Mouse (Mus musculus): ENCODE data around the gene Tes. TPM values are rescaled to one million over a fixed set of nuclear protein-coding genes. Genes with fewer than 3 reads are reported as not detected.
"Not testable (repeated sequence)": the region's sequence is repeated elsewhere in the genome, so short reads cannot be mapped to it uniquely, and the experiment has no call there.

The Tes gene
- 1 to 10 TPM; 2.4 to 2.9 TPM for total RNA-seq (2021)

DNA sequence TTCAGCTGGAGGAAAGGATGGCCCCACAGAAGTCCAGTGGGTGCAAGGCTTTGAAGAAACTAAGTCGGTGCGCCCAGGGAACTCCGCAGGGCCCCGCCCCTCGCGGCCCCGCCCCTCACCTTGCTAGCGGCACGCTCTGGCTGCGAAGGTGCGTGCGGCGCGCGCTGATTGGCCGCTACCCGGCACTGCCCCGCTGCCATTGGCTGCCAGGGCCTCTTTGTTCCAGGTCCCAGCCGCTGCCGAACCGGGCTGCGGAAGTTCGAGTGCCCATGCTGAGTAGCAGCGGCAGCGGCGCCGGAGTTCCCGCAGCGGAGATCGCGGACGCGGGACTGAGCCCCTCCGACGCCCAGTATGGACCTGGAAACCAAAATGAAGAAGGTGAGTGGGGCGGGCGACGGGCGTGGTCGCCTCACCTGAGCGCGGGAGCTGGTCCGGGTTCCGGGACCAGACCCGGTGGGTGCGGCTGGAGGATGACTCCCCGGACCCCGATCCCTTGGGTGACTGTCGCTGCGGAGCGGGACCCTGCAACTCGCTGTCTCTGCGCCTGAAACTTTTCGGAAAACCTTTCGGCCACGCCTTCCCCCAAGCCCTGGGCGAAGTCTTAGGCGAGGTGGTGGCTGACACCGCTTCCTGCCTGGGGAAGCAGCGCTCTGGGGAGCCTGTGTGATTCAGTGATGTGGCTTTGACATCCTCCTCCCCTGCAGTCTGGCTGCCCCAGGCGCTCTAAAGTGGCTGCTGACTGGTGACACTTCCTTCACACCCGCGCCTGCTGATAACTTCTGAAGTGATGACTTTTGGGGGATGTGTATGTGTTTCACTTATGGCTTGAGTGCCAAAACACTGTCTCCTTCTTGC lies at the start of gene Tes:
TSS of gene Tes (plus strand) at position 214 of the 855 bp plus-strand sequence.
- DNase-seq (ENCODE audit: extremely low spot score in 1 of 2, low spot score in 1 of 2) = peak; percentile 29 to 31

DNA sequence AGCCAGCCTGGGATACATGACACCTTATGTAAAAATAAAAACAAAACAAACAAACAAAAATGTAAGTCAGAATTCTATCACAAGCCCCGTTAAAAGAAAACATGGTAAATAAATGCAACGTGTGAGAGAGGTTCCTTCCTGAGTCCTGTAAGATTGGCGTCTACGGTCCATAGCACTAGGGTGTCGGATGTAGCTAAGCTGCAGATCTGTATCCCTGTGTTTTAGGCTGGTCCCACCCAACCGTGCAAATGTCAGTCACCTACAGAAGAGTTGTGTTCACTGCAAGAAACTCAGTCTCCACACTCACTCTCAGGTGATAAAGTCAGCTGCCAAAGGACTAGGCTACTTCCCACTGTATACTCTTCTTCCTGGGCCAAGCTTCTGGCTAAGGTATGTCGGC lies 39.1 kb upstream of the Tes start:
- DNase-seq (ENCODE audit: extremely low spot score in 1 of 2, low spot score in 1 of 2) = no peak

DNA sequence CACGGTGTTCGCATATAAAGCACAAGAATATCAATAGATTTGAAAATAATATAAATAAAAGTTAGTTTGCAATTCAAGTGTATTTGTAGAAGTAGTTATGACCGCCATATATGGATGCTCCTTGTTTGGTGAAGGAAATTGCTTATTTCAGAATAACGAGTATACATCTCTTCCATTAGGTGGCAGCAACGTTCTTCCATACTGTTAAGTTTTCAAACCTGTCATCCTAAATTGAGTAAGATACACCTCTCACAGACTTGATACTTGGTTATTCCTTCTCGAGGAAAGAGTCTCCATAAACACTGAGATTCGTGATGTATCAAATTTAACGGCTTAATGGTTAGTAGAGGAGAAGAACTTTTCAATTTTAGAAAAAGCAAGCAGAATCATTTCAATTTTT lies 37.4 kb upstream of the Tes start:
- no peak for DNase-seq (ENCODE audit: extremely low spot score in 1 of 2, low spot score in 1 of 2)

DNA sequence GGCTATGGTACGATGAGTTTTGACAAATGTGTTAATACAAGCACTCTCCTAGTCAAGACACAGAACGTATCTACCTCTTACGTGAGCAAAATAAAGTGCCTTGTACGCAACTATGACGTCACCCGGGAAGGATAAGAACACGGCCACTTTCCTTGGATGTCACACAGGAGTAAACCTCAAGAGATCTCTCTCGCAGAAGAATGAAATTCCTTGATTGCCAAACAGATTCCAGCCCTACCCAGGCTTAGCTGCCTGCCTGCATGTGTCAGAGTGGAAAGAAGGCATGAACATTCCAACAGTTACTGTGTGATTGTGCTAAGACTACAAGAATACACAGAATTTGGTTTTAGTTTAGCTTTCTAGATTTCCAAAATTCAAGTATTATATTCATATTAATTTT lies 36.1 kb upstream of the Tes start:
- DNase-seq (ENCODE audit: extremely low spot score in 1 of 2, low spot score in 1 of 2) = no peak

DNA sequence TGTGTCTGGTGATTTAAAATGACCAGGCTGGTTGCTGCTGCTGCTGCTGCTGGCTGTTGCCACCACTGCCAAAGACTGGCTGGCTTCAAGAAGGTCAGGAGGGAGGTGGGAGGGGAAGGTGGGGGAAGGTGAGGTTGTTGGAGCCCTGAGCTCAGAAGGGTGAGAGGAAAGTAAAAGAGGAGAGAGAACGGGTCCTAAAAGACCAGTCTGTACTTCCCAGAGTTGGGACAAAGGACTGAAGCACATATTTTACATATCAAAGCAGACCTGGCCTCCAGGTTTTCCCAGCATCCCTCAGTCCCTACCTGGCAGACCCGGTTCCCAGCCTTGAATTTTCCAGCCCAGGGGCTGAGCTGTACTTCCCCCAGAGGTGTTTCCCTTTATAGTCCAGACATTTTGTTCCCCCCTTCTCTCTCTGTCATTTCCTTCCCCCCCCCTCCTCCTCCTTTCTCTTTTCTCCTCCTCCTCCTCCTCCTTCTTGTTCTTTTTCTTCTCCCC lies 32.7 kb upstream of the Tes start:
- DNase-seq (ENCODE audit: extremely low spot score in 1 of 2, low spot score in 1 of 2) = no peak

DNA sequence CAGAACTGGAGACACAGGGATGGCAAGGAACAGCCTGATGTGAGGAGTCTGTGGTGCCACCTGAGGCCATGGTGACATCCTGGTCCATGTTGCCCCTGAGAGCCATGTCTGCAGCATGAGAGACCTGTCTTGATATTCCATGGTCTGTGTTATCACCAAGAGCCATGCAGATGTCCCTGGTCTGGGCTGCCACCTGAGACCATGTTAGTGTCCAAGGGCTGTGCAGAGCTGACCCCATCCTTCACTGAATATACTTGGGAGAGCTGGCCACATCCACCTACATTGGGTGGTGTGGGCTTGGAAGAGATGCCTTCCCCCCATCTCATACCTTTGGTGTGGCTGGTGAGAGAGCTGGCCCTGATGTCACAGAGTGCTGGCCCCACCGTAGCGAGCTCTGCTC lies 30.9 kb upstream of the Tes start:
- DNase-seq (ENCODE audit: extremely low spot score in 1 of 2, low spot score in 1 of 2) = no peak

DNA sequence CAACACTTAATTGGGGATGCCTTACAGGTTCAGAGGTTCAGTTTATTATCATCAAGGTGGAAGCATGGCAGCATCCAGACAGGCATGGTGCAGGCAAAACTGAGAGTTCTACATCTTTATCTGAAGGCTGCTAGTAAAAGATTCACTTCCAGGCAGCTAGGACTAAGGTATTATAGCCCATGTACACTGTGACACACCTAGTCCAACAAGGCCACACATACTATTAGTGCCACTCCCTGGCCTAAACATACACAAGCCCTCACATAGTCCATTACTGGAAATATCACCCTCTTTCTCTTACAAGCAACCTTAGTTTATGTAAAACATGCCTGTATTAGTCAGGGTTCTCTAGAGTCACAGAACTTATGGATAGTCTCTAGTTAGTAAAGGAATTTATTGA lies 29.7 kb upstream of the Tes start:
- DNase-seq (ENCODE audit: extremely low spot score in 1 of 2, low spot score in 1 of 2) = no peak

DNA sequence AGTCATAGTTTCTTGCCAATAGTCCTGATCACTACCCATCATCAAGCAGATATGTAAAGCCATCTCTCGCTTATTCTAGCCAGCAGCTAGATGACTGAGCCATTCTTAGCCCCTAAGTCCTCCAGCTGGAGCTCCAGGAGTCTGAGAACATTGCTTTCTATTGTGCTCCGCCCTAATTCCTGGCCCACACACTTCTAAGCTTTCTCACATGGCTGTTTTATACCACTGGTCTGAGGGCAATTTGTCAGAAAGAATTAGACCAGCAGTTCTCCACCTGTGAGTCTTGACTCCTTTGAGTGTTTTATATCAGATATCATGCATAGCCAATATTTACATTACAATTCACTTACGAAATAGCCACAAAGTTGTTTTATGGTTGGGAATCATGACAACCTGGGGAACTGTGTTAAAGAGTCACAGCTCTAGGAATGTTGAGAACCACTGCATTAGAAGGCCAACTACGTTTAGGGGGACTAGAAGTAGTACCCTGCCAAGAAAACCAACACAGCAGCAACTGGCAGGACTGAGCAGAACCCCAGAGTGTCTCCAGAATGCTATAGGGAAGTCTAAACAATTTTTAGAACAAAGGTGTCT lies 13.4 kb upstream of the Tes start:
- no peak for DNase-seq (ENCODE audit: extremely low spot score in 1 of 2, low spot score in 1 of 2)

DNA sequence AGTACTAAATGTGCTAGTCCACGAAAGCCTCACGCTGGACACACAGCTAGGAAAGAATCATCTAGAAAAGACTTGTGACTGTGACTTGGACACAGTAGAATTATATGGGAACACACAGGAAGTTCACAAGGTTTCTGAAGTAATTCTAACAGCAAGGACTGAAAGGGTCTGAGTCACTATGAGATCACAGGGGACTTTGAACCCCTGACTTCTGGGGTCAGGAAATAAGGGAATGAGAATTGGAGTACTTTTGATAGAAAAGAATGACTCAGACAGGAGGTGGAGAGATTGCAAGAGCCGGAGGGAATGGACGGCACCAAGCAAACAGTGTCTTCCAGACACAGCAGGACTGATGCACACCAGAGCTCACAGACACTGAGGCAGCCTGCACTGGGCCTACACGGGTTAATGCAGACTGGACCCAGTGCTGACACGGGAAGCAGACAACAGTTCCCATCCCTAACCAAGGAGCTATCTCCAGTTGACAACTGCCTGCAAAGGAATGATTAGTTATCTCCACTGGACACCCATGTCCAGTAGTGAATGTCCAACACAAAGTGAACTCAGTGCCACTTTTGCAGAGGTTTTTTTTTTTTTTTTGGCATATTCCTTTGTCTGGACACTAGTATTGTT lies 11.8 kb upstream of the Tes start:
- no peak for DNase-seq (ENCODE audit: extremely low spot score in 1 of 2, low spot score in 1 of 2)

DNA sequence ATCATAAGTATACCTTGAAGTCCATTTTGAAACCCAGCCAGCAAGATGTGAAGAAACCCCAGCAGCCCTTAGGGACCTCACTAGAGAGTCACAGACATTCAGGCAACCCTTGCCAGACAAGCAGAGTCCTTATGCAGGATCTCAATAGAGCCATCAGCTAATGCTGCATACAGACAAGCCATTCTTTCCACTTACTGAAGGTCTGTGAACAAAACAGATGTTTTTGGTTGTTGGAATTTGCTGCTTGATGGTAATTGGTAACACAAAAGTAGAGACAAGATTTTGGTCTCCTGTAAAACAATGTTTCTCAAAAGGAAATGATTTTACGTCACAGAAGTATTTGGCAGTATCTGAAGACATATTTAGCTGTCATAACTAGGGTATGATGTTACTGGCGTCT lies 10.2 kb upstream of the Tes start:
- DNase-seq (ENCODE audit: extremely low spot score in 1 of 2, low spot score in 1 of 2) = no peak

DNA sequence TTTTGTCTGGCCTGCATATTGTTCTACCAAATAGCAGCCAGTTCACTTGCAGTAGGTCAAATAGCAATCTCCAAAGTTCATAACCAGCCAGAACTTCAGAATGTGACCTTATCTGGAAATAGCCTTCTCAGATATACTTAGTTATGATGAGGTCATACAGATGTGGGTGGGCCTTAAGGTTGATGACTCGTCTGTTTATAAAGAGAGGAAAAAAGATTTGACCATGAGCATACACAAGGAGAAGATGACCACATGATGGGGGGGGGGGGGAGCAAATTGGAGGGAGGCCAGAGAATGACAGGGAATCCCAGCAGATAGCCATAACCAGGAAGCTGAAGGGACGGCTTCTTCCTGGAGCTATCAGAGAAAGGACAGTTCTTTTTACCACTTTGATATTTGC lies 9.3 kb upstream of the Tes start:
- DNase-seq (ENCODE audit: extremely low spot score in 1 of 2, low spot score in 1 of 2) = no peak

DNA sequence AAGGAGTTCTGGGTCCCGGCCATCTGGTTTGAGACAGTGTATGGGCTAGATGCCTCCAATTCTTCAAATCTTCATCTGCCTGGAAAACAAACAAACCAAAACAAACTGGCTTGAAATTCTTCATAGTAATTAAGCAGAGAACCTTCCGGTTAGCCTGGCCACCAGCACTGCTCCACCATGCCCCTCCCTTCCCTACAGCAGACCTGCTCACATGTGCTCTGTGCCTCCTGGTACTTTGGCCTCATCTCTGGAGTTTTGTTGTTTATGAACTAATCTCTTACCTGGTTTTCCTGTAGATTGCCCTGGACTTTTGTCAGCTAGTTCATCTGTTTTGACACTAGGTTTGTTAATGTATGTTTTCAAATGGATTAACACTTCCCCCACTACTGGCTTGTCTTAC lies 5.4 kb upstream of the Tes start:
- no peak for DNase-seq (ENCODE audit: extremely low spot score in 1 of 2, low spot score in 1 of 2)

DNA sequence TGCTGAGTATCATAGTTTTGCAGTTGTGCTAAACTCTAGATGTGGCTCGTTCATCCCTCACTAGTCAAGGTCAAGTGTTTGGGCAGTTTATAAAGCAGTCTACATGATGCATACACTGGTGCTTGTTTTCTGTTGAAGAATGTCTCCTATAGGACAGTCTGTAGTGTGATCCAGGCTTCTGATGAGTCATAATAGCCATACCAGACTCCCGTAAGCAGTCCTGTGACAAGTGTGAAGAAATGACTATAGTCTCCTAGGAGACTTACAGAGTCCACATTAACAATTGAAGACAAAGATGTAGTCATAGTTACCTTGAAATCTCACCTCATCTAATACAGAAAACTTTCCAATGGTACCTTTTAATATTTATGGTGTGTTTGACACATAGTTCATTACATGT lies 4.8 kb upstream of the Tes start:
- DNase-seq (ENCODE audit: extremely low spot score in 1 of 2, low spot score in 1 of 2) = no peak

DNA sequence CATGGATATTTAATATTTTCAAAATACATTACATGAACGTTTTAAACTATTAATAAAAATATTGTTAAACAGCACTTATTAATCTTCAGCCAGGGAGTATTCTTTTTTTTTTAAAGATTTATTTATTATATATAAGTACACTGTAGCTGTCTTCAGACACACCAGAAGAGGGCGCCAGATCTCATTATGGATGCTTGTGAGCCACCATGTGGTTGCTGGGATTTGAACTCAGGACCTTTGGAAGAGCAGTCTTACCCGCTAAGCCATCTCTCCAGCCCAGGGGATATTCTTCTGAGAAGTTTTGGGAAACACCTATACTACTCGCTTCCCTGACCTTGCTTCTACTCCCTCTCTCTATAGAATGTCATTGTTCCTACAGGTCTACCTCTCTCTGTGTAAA lies 3.1 kb upstream of the Tes start:
- DNase-seq (ENCODE audit: extremely low spot score in 1 of 2, low spot score in 1 of 2) = not testable (repeated sequence)

DNA sequence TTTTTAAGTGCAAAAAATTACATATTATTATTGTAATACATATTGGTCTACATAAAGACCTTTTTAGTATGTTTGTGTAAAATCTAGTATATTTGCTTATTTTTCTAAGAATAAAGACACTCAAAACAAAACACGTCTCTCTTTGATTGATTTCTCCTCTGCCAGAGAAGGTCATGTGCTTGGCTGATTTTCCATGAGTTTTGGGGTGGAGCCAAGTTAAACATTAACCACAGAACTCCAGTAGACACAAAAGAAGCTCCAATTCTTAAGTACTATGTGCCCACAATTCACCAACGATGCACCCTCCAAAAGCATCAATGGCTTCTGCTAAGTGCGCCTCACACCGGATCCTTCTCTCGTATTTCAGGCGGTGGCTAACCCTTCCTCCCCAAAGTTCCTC lies 2.6 kb upstream of the Tes start:
- no peak for DNase-seq (ENCODE audit: extremely low spot score in 1 of 2, low spot score in 1 of 2)

DNA sequence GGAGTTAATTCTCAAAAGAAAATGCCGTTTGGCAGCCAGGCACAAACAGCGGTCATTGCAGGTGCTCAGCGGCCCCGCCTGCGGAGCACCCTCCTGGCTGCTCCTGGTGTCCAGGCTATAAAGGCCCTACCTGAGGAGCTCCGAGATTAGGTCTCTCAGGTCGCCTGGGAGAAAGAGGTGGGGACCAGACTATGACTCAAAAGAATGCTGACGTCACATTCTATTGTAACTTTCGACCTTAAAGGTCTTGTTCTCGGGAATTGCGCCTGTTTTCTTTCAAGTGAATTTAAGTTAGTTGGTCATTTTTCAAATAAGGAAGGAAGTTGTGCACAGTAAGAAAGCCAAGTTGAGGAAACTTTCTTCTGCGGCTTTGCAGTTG lies 831 bp downstream of the Tes start:
- no peak for DNase-seq (ENCODE audit: extremely low spot score in 1 of 2, low spot score in 1 of 2)

DNA sequence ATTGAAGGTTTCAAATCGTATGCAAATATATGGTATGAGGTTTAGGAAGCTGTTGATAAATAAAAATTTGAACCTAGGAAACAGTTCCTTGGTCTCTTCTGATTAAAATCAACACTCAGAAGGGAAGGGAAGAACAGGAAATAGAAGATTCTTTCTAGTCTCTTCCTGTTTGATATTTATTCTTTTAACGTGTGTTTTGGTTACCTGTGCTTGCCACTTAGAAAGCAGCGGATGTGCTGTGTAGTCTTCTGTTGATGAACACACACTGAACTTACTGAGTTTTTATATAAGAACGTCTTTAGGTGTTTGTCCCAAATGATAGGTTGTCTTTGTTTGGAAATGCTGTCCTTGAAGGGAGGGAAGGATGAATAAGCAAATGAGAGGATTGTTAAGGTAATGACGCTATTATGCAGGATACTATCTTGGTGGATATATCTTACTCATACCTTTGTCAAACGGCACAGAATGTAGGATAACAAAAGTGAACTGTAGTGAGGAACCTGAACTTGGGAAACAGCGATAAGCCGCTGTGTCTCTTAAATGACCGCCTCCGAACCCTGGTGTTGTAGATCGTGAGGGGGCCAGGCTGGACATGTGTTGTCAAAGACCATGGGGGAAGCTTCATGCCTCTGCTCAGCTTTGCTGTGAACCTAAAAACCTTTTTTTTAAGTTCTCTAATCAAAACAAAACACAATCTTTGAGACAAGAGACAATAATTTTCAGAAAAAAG lies 1.4 kb downstream of the Tes start:
- DNase-seq (ENCODE audit: extremely low spot score in 1 of 2, low spot score in 1 of 2) = no peak

DNA sequence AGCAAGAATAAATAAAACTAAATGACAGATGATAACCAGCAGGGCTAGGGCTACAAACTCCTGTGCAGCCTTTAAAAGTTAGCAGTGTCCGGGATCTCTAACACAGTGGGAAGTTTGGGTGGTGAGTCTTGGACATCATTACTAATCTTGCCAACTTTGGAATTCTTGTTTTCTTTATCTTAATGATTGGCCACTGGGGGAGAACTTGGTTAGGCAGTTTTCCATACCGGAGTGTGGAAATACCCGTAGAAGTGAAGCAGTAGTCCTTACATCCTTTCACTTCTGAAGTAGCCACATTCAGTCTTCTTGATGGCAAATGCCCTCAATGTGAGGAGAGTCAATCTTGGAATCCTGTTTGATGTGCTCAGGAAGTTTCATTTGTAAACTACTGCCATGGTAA lies 7.0 kb downstream of the Tes start:
- DNase-seq (ENCODE audit: extremely low spot score in 1 of 2, low spot score in 1 of 2) = no peak

DNA sequence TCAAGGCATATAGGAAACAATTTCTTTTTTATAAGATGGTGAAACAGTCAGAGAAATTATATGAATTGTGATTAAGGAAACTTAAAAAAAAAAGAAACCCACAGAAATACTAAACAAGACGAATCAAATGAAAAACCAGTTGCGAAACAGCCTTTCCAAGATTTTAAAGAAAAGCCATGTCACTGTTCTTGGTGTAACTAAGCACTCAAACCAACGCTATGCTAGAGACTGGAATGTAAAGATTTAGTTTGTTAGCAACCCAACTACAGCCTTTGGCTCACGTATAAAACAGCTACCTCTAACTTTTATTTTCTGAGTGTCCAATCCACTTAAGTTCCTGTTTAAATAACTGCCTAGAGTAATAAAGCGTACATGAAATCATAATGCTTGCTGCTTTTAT lies 7.4 kb downstream of the Tes start:
- DNase-seq (ENCODE audit: extremely low spot score in 1 of 2, low spot score in 1 of 2) = no peak

DNA sequence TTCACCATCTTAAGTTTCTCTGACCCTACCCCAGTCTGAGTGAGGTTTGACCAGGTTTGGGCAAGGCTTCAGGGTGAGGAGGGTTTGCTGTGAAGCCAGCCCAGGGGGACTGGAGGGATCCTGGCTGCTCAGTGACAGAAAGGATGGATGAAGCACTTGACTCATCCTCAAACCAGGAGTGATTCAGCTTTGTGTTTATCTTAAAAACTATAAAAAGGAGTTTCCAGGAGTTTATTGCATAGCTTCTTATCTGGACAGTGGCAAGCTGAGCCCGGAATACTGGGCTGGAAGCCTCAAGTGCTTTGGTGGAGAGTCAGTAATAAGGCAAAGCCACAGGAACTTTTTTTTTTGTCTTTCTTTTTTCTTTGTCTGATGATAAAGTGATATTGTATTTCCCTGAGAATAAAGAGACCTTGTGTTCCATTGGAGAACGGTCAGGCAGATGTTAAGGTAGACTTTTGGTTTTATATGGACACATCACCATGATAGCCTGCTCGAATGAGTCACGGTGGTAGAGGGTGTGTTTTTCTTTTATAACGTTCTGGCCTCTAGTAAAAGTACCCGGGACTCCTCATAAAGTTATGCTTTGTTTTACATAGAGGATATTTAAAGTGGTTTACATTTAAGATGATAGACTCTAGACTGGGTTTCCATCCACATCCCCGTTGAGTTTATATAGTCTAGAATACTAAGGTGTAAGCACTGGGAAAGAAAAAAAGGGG lies 8.0 kb downstream of the Tes start:
- DNase-seq (ENCODE audit: extremely low spot score in 1 of 2, low spot score in 1 of 2) = no peak

Data from layer of hippocampus, postnatal 25 days (tissue).